Mouse (Mus musculus) liver, embryonic 14.5 days (tissue): ENCODE data around the gene Tmem117. TPM values are rescaled to one million over a fixed set of nuclear protein-coding genes. Genes with fewer than 3 reads are reported as not detected.

Experiments
- ATAC-seq: fragments of 200-750 bp; cut with Nextera tagmentation; 2 replicates; pipeline ENCODE4 v1.8.0; 2017; ENCODE audit warnings: moderate number of reproducible peaks, mild to moderate bottlenecking, moderate library complexity; ENCODE audit not compliant: insufficient read depth
- DNase-seq, 3 experiments: peaks; one replicate each; pipeline ENCODE4 v3.0.0-alpha.2; 2012 to 2013; ENCODE audit warnings: low read depth in 3 of 3, low spot score in 3 of 3
- H3K27ac ChIP-seq: fragments of 300-500 bp; sonication (generic); 2 replicates; pipeline ENCODE4 v1.5.1; 2014; ENCODE audit warnings: moderate library complexity, mild to moderate bottlenecking, control low read depth, inconsistent platforms
- H3K27me3 ChIP-seq: fragments of 300-500 bp; sonication (generic); 2 replicates; pipeline ENCODE4 v1.6.1; 2014; ENCODE audit warnings: mild to moderate bottlenecking, low read length, moderate library complexity; ENCODE audit not compliant: control insufficient read depth, insufficient read depth
- H3K36me3 ChIP-seq: fragments of 300-500 bp; sonication (generic); replicated peaks from 2 replicates; pipeline ENCODE4 v1.6.1; 2014; ENCODE audit warnings: low read depth; ENCODE audit not compliant: control insufficient read depth, insufficient read depth
- H3K4me1 ChIP-seq, 2 experiments: fragments of 200-500 bp in 1 of 2; fragments of 300-500 bp in 1 of 2; sonication (generic) in 1 of 2; replicated peaks; 2 replicates each; pipeline ENCODE4 v1.6.1; 2012 to 2014; ENCODE audit warnings: antibody characterized with exemption in 1 of 2, inconsistent platforms in 1 of 2, low read length in 1 of 2; ENCODE audit not compliant: control insufficient read depth in 2 of 2, insufficient read depth in 2 of 2
- H3K4me2 ChIP-seq: fragments of 300-500 bp; sonication (generic); 2 replicates; pipeline ENCODE4 v1.6.1; 2014; ENCODE audit warnings: low read depth, mild to moderate bottlenecking, control low read depth, moderate library complexity
- H3K4me3 ChIP-seq, 2 experiments: fragments of 200-500 bp in 1 of 2; fragments of 300-500 bp in 1 of 2; sonication (generic) in 1 of 2; 2 replicates each; pipeline ENCODE4 v1.5.1; 2012 to 2014; ENCODE audit warnings: low read depth in 2 of 2, low read length in 2 of 2, mild to moderate bottlenecking in 2 of 2, control low read depth in 1 of 2, inconsistent platforms in 1 of 2, moderate library complexity in 1 of 2; ENCODE audit not compliant: insufficient read depth in 1 of 2
- H3K9ac ChIP-seq: fragments of 300-500 bp; sonication (generic); replicated peaks from 2 replicates; pipeline ENCODE4 v1.6.1; 2014; ENCODE audit warnings: mild to moderate bottlenecking, control low read depth, moderate library complexity
- H3K9me3 ChIP-seq: fragments of 300-500 bp; sonication (generic); 2 replicates; pipeline ENCODE4 v1.6.1; 2016; ENCODE audit warnings: low read length, mixed read lengths; ENCODE audit not compliant: control insufficient read depth
- CTCF ChIP-seq: IDR thresholded peaks from 2 replicates; pipeline ENCODE4 v1.5.1; 2016; ENCODE audit warnings: antibody characterized with exemption, low read depth, control low read depth
- EP300 ChIP-seq: IDR thresholded peaks from 2 replicates; pipeline ENCODE4 v1.6.1; 2016; ENCODE audit warnings: antibody characterized with exemption, low read depth
- WGBS: fragments of 180-500 bp; shearing (Covaris S2); extraction: QIAGEN DNeasy Blood & Tissue Kit; methylation state at CpG from one replicate; pipeline ENCODE4 v1.1.7; 2014; ENCODE audit not compliant: insufficient replicate concordance; 5-methylcytosine and 5-hydroxymethylcytosine counted together
- polyA plus RNA-seq, 2 experiments: library from polyadenylated mRNA; depleted of rRNA in 1 of 2; stranded (reverse) in 1 of 2; unstranded in 1 of 2; fragments of >200 nt; fragmentation: Nextera tagmentation in 1 of 2; extraction: Ambion mirVana in 1 of 2; gene quantifications; 2 replicates each; pipeline versions ENCODE4 v1.2.1 to v1.2.3; 2012 to 2014

Tmem117 gene
- polyA plus RNA-seq, 2 experiments, result not detected

DNA sequence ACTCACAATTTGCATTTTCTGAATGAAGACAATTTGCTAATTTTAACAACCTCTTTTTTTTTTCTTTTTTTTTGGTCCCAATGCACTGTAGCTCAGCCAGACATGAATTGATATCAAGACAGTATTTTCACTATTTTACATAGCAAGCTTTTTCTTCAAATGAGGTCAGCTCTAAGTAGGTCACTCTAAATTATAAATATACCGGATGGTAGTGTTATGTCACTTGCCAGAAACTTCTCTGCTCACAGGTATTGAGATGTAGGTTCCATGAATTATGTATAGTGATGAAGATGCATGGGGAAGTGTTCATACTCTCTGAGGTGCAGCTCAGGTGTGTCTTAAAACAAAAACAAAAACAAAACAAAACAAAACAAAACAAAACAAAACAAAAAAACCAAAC, 264.2 kb downstream of the Tmem117 start:
- no peak for ATAC-seq
- TF ChIP-seq CTCF (no peak), EP300 (no peak)

GRCm38 (mm10) chr15:94894086-94894485, 265.1 kb downstream of the Tmem117 start:
- WGBS, result 62% methylated on average over 5 of the region's 5 CpGs
- no peaks in the 10 kb centered on the region for H3K9me3 ChIP-seq
- ATAC-seq (no peak), DNase-seq (no peak)
- TF ChIP-seq EP300 (no peak), CTCF (no peak)
- no peak overlapping the region for H3K4me2 ChIP-seq
- H3K4me1 ChIP-seq, result no peaks in the 10 kb centered on the region
- H3K27ac ChIP-seq, result no peak overlapping the region
- H3K27me3 ChIP-seq, result no peaks in the 10 kb centered on the region
- no peak overlapping the region for H3K9ac ChIP-seq
- no peaks in the 10 kb centered on the region for H3K36me3 ChIP-seq
- H3K4me3 ChIP-seq, result no peak overlapping the region

More for the DNA sequence above, 264.2 kb downstream of the Tmem117 start:
- H3K27me3 ChIP-seq, result no peaks in the 10 kb centered on the region
- no peak for DNase-seq
- no peak overlapping the region for H3K27ac ChIP-seq
- no peak overlapping the region for H3K9ac ChIP-seq
- 55% methylated on average over 1 of the region's 1 CpGs for WGBS
- no peaks in the 10 kb centered on the region for H3K4me1 ChIP-seq
- H3K4me2 ChIP-seq, result no peak overlapping the region
- no peaks in the 10 kb centered on the region for H3K9me3 ChIP-seq
- no peak overlapping the region for H3K4me3 ChIP-seq
- no peaks in the 10 kb centered on the region for H3K36me3 ChIP-seq

DNA sequence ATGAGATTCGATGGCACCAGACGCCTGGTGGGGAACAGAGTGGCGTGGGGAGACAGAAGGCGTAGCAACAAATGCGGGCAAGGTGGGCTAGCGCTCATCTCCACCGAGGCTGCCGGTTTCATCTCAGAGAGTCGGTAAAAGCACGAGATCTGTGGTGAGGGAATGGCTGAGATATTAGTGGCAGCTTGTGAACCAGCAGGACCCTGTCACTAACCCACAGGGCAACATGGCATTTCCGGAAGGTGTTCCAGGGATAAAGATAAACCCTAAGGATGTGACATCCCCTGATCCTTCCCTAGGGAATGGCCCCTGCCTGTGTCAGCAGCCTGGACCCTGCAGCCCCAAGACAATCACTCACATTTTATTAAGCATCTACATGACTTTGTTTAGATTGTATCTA, 266.6 kb downstream of the Tmem117 start:
- ATAC-seq, result no peak
- no peak overlapping the region for H3K9ac ChIP-seq
- WGBS, result 73% methylated on average over 11 of the region's 11 CpGs

GRCm38 (mm10) chr15:94903188-94903587, 274.2 kb downstream of the Tmem117 start:
- H3K4me3 ChIP-seq, result no peak overlapping the region
- no peaks in the 10 kb centered on the region for H3K36me3 ChIP-seq

More for the DNA sequence above, 266.6 kb downstream of the Tmem117 start:
- H3K4me2 ChIP-seq, result no peak overlapping the region
- H3K4me3 ChIP-seq, result no peak overlapping the region
- no peaks in the 10 kb centered on the region for H3K27me3 ChIP-seq
- H3K27ac ChIP-seq, result no peak overlapping the region
- H3K36me3 ChIP-seq, result no peaks in the 10 kb centered on the region
- H3K9me3 ChIP-seq, result no peaks in the 10 kb centered on the region
- no peak for DNase-seq
- no peaks in the 10 kb centered on the region for H3K4me1 ChIP-seq
- TF ChIP-seq CTCF (no peak), EP300 (no peak)

GRCm38 (mm10) chr15:94904672-94905407, 275.8 kb downstream of the Tmem117 start:
- no peak overlapping the region for H3K4me3 ChIP-seq
- no peak for TF ChIP-seq EP300
- TF ChIP-seq CTCF, result no peak
- ATAC-seq, result no peak
- H3K4me1 ChIP-seq, result no peaks in the 10 kb centered on the region
- DNase-seq, result no peak
- no peaks in the 10 kb centered on the region for H3K36me3 ChIP-seq
- no peak overlapping the region for H3K9ac ChIP-seq
- H3K9me3 ChIP-seq, result no peaks in the 10 kb centered on the region
- no peak overlapping the region for H3K4me2 ChIP-seq
- H3K27ac ChIP-seq, result no peak overlapping the region
- WGBS, result 58% methylated on average over 11 of the region's 11 CpGs
- H3K27me3 ChIP-seq, result no peaks in the 10 kb centered on the region

More at GRCm38 (mm10) chr15:94903188-94903587, 274.2 kb downstream of the Tmem117 start:
- Histone ChIP-seq H3K4me2 (no peak overlapping the region), H3K4me1 (no peaks in the 10 kb centered on the region), H3K27me3 (no peaks in the 10 kb centered on the region), H3K27ac (no peak overlapping the region), H3K9ac (no peak overlapping the region), H3K9me3 (no peaks in the 10 kb centered on the region)
- 69% methylated on average over 1 of the region's 1 CpGs for WGBS
- TF ChIP-seq CTCF (no peak), EP300 (no peak)
- DNase-seq (no peak), ATAC-seq (no peak)
